Mouse (Mus musculus): ENCODE data around the gene Kdm2b. TPM values are rescaled to one million over a fixed set of nuclear protein-coding genes. Genes with fewer than 3 reads are reported as not detected.

Kdm2b gene
- polyA plus RNA-seq, 1 experiment from 2014 or later = 108 TPM

DNA sequence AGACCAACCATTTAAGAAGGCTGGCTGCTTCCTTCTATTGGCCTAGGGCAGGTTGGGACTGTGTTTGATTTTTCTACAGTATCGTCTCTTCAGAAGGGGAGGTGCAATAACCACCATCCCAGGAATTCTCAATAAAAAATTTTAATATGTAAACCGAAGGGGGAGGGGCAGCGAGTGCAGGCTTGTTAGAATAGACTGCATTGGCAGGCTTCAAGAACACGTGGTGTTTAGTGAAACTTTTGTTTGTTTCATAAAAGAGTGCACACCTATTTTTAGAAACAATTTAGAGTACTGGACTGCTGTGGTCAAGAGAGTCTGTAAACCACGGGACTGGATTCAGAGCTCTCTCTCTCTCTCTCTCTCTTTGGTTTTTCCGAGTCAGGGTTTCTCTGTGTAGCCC is 33.4 kb upstream of the Kdm2b start:
- Histone ChIP-seq H3K9me3 (replicated peaks) (no peaks in the 10 kb centered on the region), H3K27me3 (no peaks in the 10 kb centered on the region), H3K4me1 (peaks cover 29% of the 10 kb centered on the region), H3K4me3 (no peak overlapping the region), H3K27ac (no peak overlapping the region), H3K36me3 (ENCODE audit: poor library complexity, severe bottlenecking) (no peaks in the 10 kb centered on the region), H3K4me2 (no peak overlapping the region), H3K9ac (no peak overlapping the region)
- 85% methylated on average over 6 of the region's 6 CpGs for WGBS
- ATAC-seq = no peak

- Histone ChIP-seq H3K4me1 (peaks cover 27% of the 10 kb centered on the region), H3K27ac (no peak overlapping the region), H3K9me3 (replicated peaks) (no peaks in the 10 kb centered on the region), H3K27me3 (no peaks in the 10 kb centered on the region), H3K4me2 (no peak overlapping the region), H3K4me3 (no peak overlapping the region), H3K36me3 (ENCODE audit: poor library complexity, severe bottlenecking) (no peaks in the 10 kb centered on the region), H3K9ac (no peak overlapping the region)
- 91% methylated on average over 7 of the region's 7 CpGs for WGBS
- no peak for ATAC-seq
Observed at GRCm38 (mm10) chr5:123021438-123021837, 31.8 kb upstream of the Kdm2b start.

DNA sequence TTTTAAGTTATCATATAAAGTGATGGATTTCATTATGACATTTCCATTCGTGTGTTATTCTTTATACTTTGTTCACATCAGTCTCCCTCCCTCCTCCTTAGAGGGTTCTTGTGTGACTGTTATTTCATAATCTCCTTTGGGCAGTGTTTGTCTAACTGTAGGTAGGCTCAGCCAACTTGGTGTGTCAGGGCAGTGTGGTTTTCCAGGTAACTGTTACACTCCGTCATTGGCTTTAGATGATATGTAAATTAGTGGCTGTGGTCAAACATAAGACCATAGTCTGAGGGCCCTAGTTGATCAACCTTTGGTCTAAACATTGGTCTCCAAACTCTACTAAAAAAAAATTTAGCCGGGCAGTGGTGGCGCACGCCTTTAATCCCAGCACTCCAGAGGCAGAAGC is 30.8 kb upstream of the Kdm2b start:
- H3K27me3 ChIP-seq = no peaks in the 10 kb centered on the region
- peak overlapping the region; percentile 85; the same call in 1 of the 2 replicates for H3K27ac ChIP-seq
- H3K4me1 ChIP-seq = peaks cover 37% of the 10 kb centered on the region
- H3K9ac ChIP-seq = no peak overlapping the region
- no peak overlapping the region for H3K4me2 ChIP-seq
- no peak overlapping the region for H3K4me3 ChIP-seq
- 90% methylated on average over 5 of the region's 5 CpGs for whole genome bisulfite sequencing
- ATAC-seq = no peak
- no peaks in the 10 kb centered on the region for H3K36me3 ChIP-seq (ENCODE audit: poor library complexity, severe bottlenecking)
- H3K9me3 ChIP-seq (replicated peaks) = no peaks in the 10 kb centered on the region

DNA sequence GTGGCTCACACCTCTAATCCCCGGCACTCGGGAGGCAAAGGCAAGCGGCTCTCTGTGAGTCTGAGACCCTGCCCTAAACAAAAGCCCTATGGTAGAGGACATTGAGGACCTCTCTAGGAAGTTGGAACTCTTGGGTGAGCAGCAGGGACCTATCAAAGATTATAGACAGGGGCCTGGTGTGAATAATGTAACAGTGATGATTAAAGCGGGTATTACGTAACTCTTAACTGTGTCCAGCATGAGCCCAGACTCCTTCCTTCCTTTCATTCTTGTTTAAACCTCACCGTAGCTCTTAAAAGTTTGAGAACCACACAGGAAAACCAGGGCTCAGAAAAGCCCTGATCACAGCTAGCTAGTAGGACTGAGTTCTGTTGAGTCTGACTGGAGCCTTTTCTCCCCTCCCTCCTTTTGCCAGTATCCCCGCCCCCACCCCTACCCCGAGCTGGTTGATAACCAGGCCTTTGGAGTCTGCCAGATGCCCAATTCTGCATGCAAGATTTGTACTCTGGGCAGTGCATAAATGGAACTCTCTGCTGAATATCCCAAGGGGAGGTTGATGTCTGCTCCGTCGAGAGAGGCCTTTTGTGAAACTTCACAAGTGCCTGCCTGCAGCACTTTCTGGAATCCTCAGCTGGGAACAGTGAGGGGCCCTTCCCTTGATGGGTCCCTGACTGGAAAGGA is 29.9 kb upstream of the Kdm2b start:
- peak; percentile 48 for ATAC-seq
- H3K4me3 ChIP-seq = no peak overlapping the region
- H3K4me2 ChIP-seq = peak overlapping the region; percentile 26
- WGBS = 47% methylated on average over 10 of the region's 10 CpGs
- no peaks in the 10 kb centered on the region for H3K27me3 ChIP-seq
- peaks cover 41% of the 10 kb centered on the region for H3K4me1 ChIP-seq
- no peaks in the 10 kb centered on the region for H3K36me3 ChIP-seq (ENCODE audit: poor library complexity, severe bottlenecking)
- no peaks in the 10 kb centered on the region for H3K9me3 ChIP-seq (replicated peaks)
- H3K9ac ChIP-seq = 0 out of 2 replicates have a peak overlapping the region, but pooled peaks have one; percentile 23
- H3K27ac ChIP-seq = peak overlapping the region; percentile 85

DNA sequence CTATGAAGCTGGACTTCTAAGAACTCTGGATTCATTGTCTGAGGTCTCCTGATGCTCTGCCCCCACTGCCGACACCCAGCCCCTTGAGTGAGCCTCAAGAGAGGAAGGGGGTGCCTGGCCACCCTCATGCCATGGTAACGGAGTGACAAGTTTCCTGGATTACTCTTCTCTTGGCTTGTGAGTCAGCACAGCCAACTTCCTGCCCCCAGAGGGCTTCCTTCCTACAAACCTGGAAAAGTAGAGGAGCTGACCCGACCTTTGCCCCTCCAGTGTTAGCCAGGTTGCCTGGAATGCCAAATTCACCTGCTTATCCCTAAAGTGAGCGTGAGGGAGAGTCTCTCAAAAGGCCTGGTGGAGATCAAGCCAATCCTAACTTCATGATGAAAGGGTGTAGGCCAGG is 27.9 kb upstream of the Kdm2b start:
- no peak for ATAC-seq
- Histone ChIP-seq H3K4me3 (no peak overlapping the region), H3K27me3 (no peaks in the 10 kb centered on the region), H3K4me1 (peaks cover 46% of the 10 kb centered on the region), H3K36me3 (ENCODE audit: poor library complexity, severe bottlenecking) (no peaks in the 10 kb centered on the region), H3K9ac (no peak overlapping the region), H3K27ac (no peak overlapping the region), H3K9me3 (replicated peaks) (no peaks in the 10 kb centered on the region), H3K4me2 (no peak overlapping the region)
- WGBS = 91% methylated on average over 4 of the region's 4 CpGs

GRCm38 (mm10) chr5:123015915-123016314 is 26.3 kb upstream of the Kdm2b start:
- H3K9ac ChIP-seq = peak overlapping the region; percentile 85
- peaks cover 46% of the 10 kb centered on the region for H3K4me1 ChIP-seq
- no peaks in the 10 kb centered on the region for H3K9me3 ChIP-seq (replicated peaks)
- WGBS = 27% methylated on average over 8 of the region's 8 CpGs
- H3K4me2 ChIP-seq = peak overlapping the region; percentile 86
- no peaks in the 10 kb centered on the region for H3K27me3 ChIP-seq
- peak overlapping the region; percentile 92; the same call in 1 of the 2 replicates for H3K27ac ChIP-seq
- no peak for ATAC-seq
- H3K4me3 ChIP-seq = peak overlapping the region; percentile 73
- H3K36me3 ChIP-seq (ENCODE audit: poor library complexity, severe bottlenecking) = no peaks in the 10 kb centered on the region

GRCm38 (mm10) chr5:123014753-123015701 is 25.4 kb upstream of the Kdm2b start, which contains the start of gene Orai1:
Gene Orai1 (plus strand): TSS chr5:123015074.
- peaks cover 46% of the 10 kb centered on the region for H3K4me1 ChIP-seq
- no peaks in the 10 kb centered on the region for H3K36me3 ChIP-seq (ENCODE audit: poor library complexity, severe bottlenecking)
- no peaks in the 10 kb centered on the region for H3K27me3 ChIP-seq
- H3K27ac ChIP-seq = peak within 1 kb of the TSS; percentile 92
- H3K4me2 ChIP-seq = peak within 1 kb of the TSS; percentile 86
- H3K4me3 ChIP-seq = peak within 1 kb of the TSS; percentile 73
- H3K9ac ChIP-seq = peak within 1 kb of the TSS; percentile 85
- no peaks in the 10 kb centered on the region for H3K9me3 ChIP-seq (replicated peaks)
- ATAC-seq = peak; percentile 92
- under 1% methylated on average over 81 of the region's 106 CpGs for whole genome bisulfite sequencing

- Histone ChIP-seq H3K9ac (no peak overlapping the region), H3K9me3 (replicated peaks) (no peaks in the 10 kb centered on the region), H3K27ac (peak overlapping the region; percentile 25; the same call in 1 of the 2 replicates), H3K36me3 (ENCODE audit: poor library complexity, severe bottlenecking) (no peaks in the 10 kb centered on the region), H3K27me3 (no peaks in the 10 kb centered on the region), H3K4me3 (no peak overlapping the region), H3K4me2 (no peak overlapping the region), H3K4me1 (peaks cover 46% of the 10 kb centered on the region)
- ATAC-seq = no peak
- WGBS = 59% methylated on average over 9 of the region's 9 CpGs
Observed at GRCm38 (mm10) chr5:123013599-123014315, 24.1 kb upstream of the Kdm2b start.

GRCm38 (mm10) chr5:123011705-123012104 is 22.1 kb upstream of the Kdm2b start:
- H3K9me3 ChIP-seq (replicated peaks) = no peaks in the 10 kb centered on the region
- no peaks in the 10 kb centered on the region for H3K27me3 ChIP-seq
- H3K4me3 ChIP-seq = no peak overlapping the region
- peaks cover 42% of the 10 kb centered on the region for H3K4me1 ChIP-seq
- no peak overlapping the region for H3K4me2 ChIP-seq
- no peak overlapping the region for H3K9ac ChIP-seq
- H3K36me3 ChIP-seq (ENCODE audit: poor library complexity, severe bottlenecking) = no peaks in the 10 kb centered on the region
- no peak overlapping the region for H3K27ac ChIP-seq
- ATAC-seq = no peak
- WGBS = 88% methylated on average over 9 of the region's 9 CpGs

DNA sequence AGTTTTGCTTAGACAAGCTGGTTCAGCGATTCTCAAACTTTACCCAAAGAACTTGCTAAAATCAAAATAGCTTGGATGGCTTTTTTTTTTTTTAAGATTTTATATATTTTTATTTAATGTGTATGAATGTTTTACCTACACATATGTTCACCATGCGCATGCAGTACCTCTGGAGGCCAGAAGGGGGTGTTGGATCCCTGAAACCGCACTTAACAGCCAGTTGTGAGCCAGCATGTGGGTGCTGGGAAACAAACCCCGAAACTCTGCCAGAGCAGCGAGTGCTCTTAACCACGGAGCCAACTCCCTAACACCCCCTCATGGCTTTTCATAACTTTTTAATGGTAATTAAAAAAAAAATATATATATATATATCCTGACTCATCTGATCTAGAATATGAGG is 21.2 kb upstream of the Kdm2b start:
- H3K4me2 ChIP-seq = no peak overlapping the region
- no peaks in the 10 kb centered on the region for H3K27me3 ChIP-seq
- no peaks in the 10 kb centered on the region for H3K36me3 ChIP-seq (ENCODE audit: poor library complexity, severe bottlenecking)
- 95% methylated on average over 6 of the region's 6 CpGs for WGBS
- no peaks in the 10 kb centered on the region for H3K9me3 ChIP-seq (replicated peaks)
- no peak for ATAC-seq
- peaks cover 42% of the 10 kb centered on the region for H3K4me1 ChIP-seq
- H3K9ac ChIP-seq = no peak overlapping the region
- H3K4me3 ChIP-seq = no peak overlapping the region
- H3K27ac ChIP-seq = no peak overlapping the region

DNA sequence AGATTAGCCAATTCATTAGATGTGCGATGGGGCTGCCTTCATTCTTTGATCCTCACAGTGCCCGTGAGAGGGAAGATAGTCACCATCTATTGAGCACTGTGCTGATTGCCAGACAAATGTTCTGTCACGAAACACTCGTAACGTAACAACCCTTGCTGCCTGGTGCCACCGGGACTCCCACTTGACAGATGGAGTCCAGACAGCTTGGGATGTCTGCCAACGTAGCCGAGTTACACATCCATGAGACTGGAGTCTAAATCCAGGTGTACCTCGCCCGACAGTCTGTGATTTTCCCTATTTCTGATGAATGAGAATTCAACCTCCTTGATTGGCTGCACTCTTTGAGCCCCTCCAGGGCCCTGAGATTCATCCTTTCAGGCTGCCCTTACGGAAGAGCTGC is 20.2 kb upstream of the Kdm2b start:
- Histone ChIP-seq H3K27ac (peak overlapping the region; percentile 76), H3K9me3 (replicated peaks) (no peaks in the 10 kb centered on the region), H3K4me1 (peaks cover 46% of the 10 kb centered on the region), H3K4me3 (no peak overlapping the region), H3K27me3 (no peaks in the 10 kb centered on the region), H3K9ac (no peak overlapping the region), H3K36me3 (ENCODE audit: poor library complexity, severe bottlenecking) (no peaks in the 10 kb centered on the region), H3K4me2 (no peak overlapping the region)
- WGBS = 62% methylated on average over 11 of the region's 11 CpGs
- ATAC-seq = no peak
